Mouse (Mus musculus) cortical plate, adult 2 months (tissue): ENCODE measurements at regions not wholly inside any gene's neighbourhood (a gene's known extent, or its start where the extent isn't known, plus 50 kb on each side); places are given as distances from the start of the nearest gene placed in this dataset.

Experiments used
- H3K27ac ChIP-seq: fragments of 200-500 bp; 2 replicates; pipeline ENCODE4 v1.5.1; 2012; ENCODE audit warnings: low read length, control low read depth, inconsistent platforms; ENCODE audit not compliant: insufficient read depth
- H3K4me1 ChIP-seq: fragments of 200-500 bp; 2 replicates; pipeline ENCODE4 v1.6.1; 2011; ENCODE audit warnings: low read length; ENCODE audit not compliant: control insufficient read depth, insufficient read depth
- H3K4me3 ChIP-seq: fragments of 200-500 bp; 2 replicates; pipeline ENCODE4 v1.5.1; 2011; ENCODE audit warnings: mild to moderate bottlenecking, low read length, control low read depth; ENCODE audit not compliant: insufficient read depth
- CTCF ChIP-seq: fragments of 200-500 bp; IDR thresholded peaks from 2 replicates; pipeline ENCODE4 v1.5.1; 2011; ENCODE audit warnings: mild to moderate bottlenecking, control low read depth, low read length; ENCODE audit not compliant: insufficient read depth; ENCODE audit errors: extremely low read depth
- POLR2A ChIP-seq: fragments of 200-500 bp; IDR thresholded peaks from 2 replicates; pipeline ENCODE4 v1.6.1; 2011; ENCODE audit warnings: mild to moderate bottlenecking, low read length, control low read depth; ENCODE audit not compliant: insufficient read depth; ENCODE audit errors: extremely low read depth

GRCm38 (mm10) chr13:45302796-45303195, 86.7 kb upstream of the Mylip start:
- Histone ChIP-seq H3K4me3 (no peak overlapping the region), H3K4me1 (peaks cover 2% of the 10 kb centered on the region; the same call in 1 of the 2 replicates), H3K27ac (no peak overlapping the region)
- TF ChIP-seq POLR2A = no peak
- no peak for TF ChIP-seq CTCF

- H3K4me1 ChIP-seq = no peaks in the 10 kb centered on the region
- no peak overlapping the region for H3K27ac ChIP-seq
- no peak overlapping the region for H3K4me3 ChIP-seq
- TF ChIP-seq CTCF (no peak), POLR2A (no peak)
These were observed 83.4 kb upstream of the Mylip start for GRCm38 (mm10) chr13:45306177-45306576.

DNA sequence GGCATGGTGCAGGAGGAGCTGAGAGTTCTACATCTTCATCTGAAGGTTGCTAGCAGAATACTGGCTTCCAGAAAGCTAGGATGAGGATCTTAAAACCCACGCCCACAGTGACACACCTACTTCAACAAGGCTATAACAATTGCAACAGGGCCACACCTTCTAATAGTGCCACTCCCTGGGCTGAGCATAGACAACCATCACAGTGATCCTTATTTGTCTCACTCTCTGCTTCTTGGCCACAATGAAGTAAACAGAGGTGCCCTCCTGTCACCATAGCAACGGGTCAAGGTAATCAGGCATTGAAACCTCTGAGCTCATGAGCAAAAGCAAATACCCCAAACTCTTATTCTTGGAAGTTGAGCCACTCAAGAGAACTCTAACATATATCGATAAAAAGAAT, 82.3 kb upstream of the Mylip start:
- H3K27ac ChIP-seq = no peak overlapping the region
- TF ChIP-seq POLR2A (no peak), CTCF (no peak)
- H3K4me3 ChIP-seq = no peak overlapping the region
- no peaks in the 10 kb centered on the region for H3K4me1 ChIP-seq

DNA sequence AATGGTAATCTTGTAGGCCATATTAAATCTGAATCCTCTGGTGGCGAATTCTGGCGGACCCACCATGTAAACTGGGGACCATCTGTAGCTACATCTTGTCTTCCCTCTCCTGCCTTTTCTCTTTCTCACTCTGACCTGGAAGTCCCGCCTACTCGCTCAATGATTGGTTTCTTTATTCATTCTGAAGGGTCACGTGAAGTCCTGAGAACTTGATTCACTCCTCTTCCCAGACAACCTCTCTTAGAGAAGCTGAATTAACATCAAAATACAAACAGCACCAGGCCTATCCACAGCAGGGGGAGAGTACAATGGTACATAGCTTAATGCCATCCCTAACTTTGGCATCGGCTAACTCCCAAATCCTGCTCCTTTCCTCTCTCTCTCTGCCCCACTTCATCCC, 69.9 kb upstream of the Mylip start:
- no peaks in the 10 kb centered on the region for H3K4me1 ChIP-seq
- no peak overlapping the region for H3K27ac ChIP-seq
- TF ChIP-seq POLR2A = no peak
- TF ChIP-seq CTCF = no peak
- no peak overlapping the region for H3K4me3 ChIP-seq

DNA sequence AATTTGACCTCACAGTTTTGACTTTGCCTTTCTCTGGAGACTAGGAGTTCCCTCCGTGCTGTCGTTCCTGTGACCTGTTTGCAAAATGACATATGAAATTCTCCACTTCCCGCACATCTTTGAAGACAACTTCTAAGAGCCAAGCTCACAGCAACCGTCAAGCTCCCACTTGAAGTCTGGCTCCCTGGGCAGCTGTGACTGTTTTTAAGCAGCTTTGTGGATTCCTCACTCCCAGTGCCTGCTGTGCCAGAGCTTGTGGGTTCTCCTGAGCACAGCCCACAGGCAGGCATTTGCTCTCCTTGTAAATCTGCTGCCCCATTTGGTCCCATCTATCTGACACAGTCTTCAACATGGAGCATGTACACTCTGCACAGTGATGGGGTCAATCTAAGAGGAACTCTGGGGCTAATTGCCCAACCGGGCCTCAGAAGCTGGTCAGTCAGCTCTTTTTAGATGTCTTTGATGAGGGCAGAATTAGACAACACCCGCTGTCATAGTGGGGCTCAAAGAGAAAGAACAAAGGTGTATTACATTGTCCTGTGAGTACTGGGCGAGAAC, 63.7 kb upstream of the Mylip start:
- no peak overlapping the region for H3K4me3 ChIP-seq
- TF ChIP-seq CTCF = no peak
- TF ChIP-seq POLR2A = no peak
- no peaks in the 10 kb centered on the region for H3K4me1 ChIP-seq
- H3K27ac ChIP-seq = no peak overlapping the region

DNA sequence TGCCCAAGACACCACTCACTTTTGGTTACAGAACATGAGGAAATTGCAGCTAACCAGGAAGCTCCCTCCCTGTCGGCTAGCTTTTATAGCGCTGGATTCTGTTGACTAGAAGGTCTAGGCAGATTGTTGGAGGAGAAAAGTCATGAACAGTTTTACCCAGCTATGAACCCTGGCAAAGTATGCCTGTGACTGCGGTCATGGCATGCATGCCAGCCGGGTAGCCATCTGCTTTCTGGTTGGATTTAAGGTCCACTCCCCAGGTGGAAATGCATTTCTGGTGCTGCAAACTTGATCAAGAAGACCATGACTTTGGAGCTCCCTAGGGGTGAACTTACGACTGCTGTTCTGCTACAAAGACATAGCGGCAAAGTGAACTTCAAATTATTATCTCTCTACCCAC, 62.8 kb upstream of the Mylip start:
- TF ChIP-seq CTCF (no peak), POLR2A (no peak)
- Histone ChIP-seq H3K4me1 (no peaks in the 10 kb centered on the region), H3K4me3 (no peak overlapping the region), H3K27ac (no peak overlapping the region)

DNA sequence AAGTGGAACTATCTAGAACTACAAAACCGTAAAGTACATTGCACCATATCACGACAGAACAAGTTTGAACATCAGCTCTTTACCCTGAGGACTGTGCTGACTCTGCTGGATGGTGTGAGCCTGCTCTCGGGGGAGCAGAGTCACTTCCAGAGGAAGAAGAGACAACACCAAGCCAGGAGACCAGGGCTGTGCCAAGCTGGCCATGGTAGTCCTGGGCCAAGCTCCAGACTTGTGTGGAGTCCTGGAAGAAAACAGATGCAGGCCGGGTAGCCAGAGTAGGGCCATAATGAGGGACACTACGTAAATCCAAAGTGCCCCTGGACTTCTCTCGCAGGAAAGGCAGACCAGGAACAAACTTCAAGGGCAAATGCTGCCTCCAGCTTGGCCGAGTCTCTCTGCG, 59.0 kb upstream of the Mylip start:
- no peak overlapping the region for H3K27ac ChIP-seq
- no peak overlapping the region for H3K4me3 ChIP-seq
- TF ChIP-seq CTCF = no peak
- H3K4me1 ChIP-seq = no peaks in the 10 kb centered on the region

DNA sequence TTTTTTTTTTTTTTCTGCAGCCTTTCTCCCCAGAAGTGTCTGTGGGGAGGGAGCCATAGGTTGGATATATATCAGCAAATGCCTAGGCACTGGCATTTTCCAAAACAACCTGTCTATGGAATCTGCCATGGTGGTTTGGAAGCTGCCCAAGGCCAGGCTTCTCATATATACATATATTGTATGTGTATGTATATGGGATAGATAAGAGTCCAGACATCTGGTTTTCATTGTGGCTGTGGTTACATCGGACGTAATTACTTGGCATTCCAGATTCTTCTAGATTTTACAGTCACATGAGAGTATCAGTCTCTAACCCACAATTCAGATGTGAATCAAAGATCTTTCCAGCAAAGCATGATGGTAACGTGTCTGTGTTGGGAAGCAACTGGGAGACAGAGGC, 57.5 kb upstream of the Mylip start:
- Histone ChIP-seq H3K4me1 (no peaks in the 10 kb centered on the region), H3K27ac (no peak overlapping the region), H3K4me3 (no peak overlapping the region)
- TF ChIP-seq CTCF (no peak), POLR2A (no peak)

DNA sequence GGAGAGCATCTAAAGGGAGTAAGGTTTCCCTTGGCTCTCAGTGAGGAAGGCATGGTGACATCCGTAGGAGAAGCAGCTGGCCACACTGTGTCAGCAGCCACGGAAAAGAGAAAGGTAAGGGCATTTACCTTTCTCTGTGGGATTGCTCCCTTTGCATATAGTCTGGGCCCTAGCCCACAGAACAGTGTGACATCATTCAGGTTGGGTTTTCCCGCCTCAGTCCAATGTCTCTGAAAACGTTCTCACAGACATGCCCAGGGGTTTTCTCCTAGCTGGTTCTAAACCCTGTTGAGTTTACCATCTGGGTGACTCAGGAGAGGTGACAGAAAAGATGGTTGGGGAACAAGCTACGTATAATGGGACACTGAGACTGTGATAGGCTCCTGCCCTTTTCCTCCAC, 55.9 kb upstream of the Mylip start:
- TF ChIP-seq POLR2A = no peak
- no peak overlapping the region for H3K4me3 ChIP-seq
- no peak overlapping the region for H3K27ac ChIP-seq
- H3K4me1 ChIP-seq = no peaks in the 10 kb centered on the region
